ENCODE assay signal across 22 mouse cellular contexts in the genomic region with DNA sequence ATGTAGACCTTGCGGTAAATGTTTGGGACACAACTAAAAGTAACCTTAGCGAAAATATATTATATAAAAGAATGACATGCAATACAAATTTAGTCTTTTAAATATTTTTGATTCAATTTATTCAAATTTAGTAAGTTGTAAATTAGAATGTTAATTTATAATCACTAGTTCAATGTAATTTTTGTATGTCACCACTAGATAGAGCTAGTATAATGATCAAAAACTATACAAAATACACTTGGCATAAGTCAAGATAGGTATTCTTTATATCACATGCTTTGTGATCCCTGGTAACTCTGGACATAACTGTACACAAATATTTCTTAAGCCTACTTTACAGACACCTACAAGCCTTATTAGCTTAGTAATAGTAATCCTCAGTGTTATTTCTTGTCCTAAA.
"Had no signal": no experiment of that assay in that cellular context is flagged by ENCODE, and none has a peak within 500 bp of the region (broad histone marks: within the 10 kb centered on the region; RNA-seq: fewer than 3 reads in every experiment).

No protein-coding gene starts in this region.

- ATAC-seq: hindbrain, embryonic 16.5 days; intestine, embryonic 16.5 days; liver, embryonic 12.5 days had no signal

- H3K4me1 ChIP-seq: heart, embryonic 10.5 days; heart, embryonic 12.5 days; hindbrain, embryonic 10.5 days; hindbrain, embryonic 12.5 days; limb, embryonic 10.5 days; limb, embryonic 12.5 days; liver, embryonic 12.5 days had no signal

- H3K27ac ChIP-seq: gastrocnemius, adult 2 months; heart, embryonic 10.5 days; hindbrain, embryonic 10.5 days; hindbrain, embryonic 12.5 days; hindbrain, embryonic 14.5 days; limb, embryonic 10.5 days; limb, embryonic 12.5 days; liver, embryonic 12.5 days; liver, embryonic 14.5 days had no signal

- H3K9ac ChIP-seq: heart, embryonic 12.5 days; hindbrain, embryonic 12.5 days; hindbrain, embryonic 14.5 days; limb, embryonic 12.5 days; liver, embryonic 12.5 days; liver, embryonic 14.5 days had no signal

- H3K27me3 ChIP-seq: heart, embryonic 12.5 days; hindbrain, embryonic 12.5 days; limb, embryonic 12.5 days; liver, embryonic 12.5 days had no signal

- H3K36me3 ChIP-seq: heart, embryonic 10.5 days; heart, embryonic 12.5 days; hindbrain, embryonic 10.5 days; hindbrain, embryonic 12.5 days; limb, embryonic 10.5 days; limb, embryonic 12.5 days; liver, embryonic 12.5 days had no signal

- H3K4me2 ChIP-seq: heart, embryonic 12.5 days; hindbrain, embryonic 12.5 days; hindbrain, embryonic 14.5 days; limb, embryonic 12.5 days; liver, embryonic 12.5 days had no signal

- DNase-seq: gastrocnemius, adult 2 months; gastrocnemius, postnatal 10 days; gastrocnemius, postnatal 25 days; heart, adult 18-20 months; heart, postnatal 10 days; heart, postnatal 4 days; kidney, adult 11 months; kidney, adult 2 months; kidney, postnatal 14 days; kidney, postnatal 36 days; layer of hippocampus, postnatal 36 days had no signal

- H3K4me3 ChIP-seq: gastrocnemius, adult 2 months; heart, embryonic 10.5 days; heart, embryonic 12.5 days; hindbrain, embryonic 10.5 days; hindbrain, embryonic 12.5 days; limb, embryonic 10.5 days; limb, embryonic 12.5 days; liver, embryonic 12.5 days had no signal

- H3K9me3 ChIP-seq: heart, embryonic 10.5 days; heart, embryonic 12.5 days; hindbrain, embryonic 10.5 days; hindbrain, embryonic 12.5 days; limb, embryonic 10.5 days; limb, embryonic 12.5 days; liver, embryonic 12.5 days had no signal
